ENCODE assay signal across 11 mouse cellular contexts in the genomic region with DNA sequence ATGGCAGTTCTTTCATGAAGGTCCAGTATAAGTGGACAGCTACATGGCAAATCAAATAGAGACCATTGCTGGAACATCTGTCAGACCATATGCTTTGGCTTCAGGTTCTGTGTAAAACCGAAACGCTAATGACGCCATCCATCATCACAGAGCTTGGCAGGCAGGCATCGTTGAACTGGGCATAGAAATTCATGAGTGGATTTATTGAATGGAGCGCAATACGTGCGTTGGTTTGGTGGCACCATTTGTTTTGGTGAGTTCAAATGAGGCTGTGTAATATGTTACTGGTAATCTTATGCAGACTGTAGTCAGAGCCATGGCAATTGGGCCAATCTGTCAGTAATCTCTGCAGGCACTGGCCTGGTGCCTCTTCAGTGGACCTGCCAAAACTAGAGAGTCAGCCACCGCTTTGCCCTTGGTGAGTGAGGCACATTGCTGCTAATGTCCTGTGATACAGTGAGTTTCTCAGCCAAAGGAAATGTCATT.
DNase-seq lines count a peak whose midpoint lies in the region; ATAC-seq lines count a peak whose summit lies in the region.
"Had no signal": no experiment of that assay in that cellular context is flagged by ENCODE, and none has a peak within 500 bp of the region (broad histone marks: within the 10 kb centered on the region; RNA-seq: fewer than 3 reads in every experiment).

No protein-coding gene starts in this region.

- DNase-seq in heart, adult 11 months: peak; percentile 95
- peak; percentile 64 for DNase-seq in adipocyte (ENCODE audit: low spot score)
- peak; percentile 60 for DNase-seq in cerebellum, adult 8-10 months
- peak; percentile 32 to 65 for DNase-seq in heart, postnatal 14 days
- DNase-seq in urinary bladder, postnatal 25 days (ENCODE audit: low spot score): no peak
- no peak for DNase-seq in retina, embryonic 14.5 days (ENCODE audit: low spot score)
- DNase-seq: lung, adult 18-20 months had no signal

- H3K27me3 ChIP-seq in heart, embryonic 12.5 days (replicated peaks): no peaks in the 10 kb centered on the region
- H3K27me3 ChIP-seq: embryonic facial prominence, embryonic 12.5 days; heart, embryonic 15.5 days had no signal

- H3K4me3 ChIP-seq in heart, embryonic 12.5 days: no peak overlapping the region
- H3K4me3 ChIP-seq: embryonic facial prominence, embryonic 12.5 days; heart, embryonic 15.5 days had no signal

- no peaks in the 10 kb centered on the region for H3K9me3 ChIP-seq in heart, embryonic 12.5 days (replicated peaks)
- H3K9me3 ChIP-seq: embryonic facial prominence, embryonic 12.5 days; heart, embryonic 15.5 days had no signal

- H3K36me3 ChIP-seq in heart, embryonic 12.5 days: 0 out of 2 replicates have a peak, but pooled peaks cover 2% of the 10 kb centered on the region
- H3K36me3 ChIP-seq: embryonic facial prominence, embryonic 12.5 days; heart, embryonic 15.5 days had no signal

- 87% methylated on average over 8 of the region's 8 CpGs for WGBS in heart, embryonic 12.5 days

- H3K4me2 ChIP-seq in heart, embryonic 12.5 days: no peak overlapping the region
- H3K4me2 ChIP-seq: embryonic facial prominence, embryonic 12.5 days; heart, embryonic 15.5 days had no signal

- intact Hi-C loops in heart, postnatal 14 days (cut with DNase I): no loop called here

- H3K27ac ChIP-seq in heart, embryonic 12.5 days (ENCODE audit: poor library complexity, severe bottlenecking): no peak overlapping the region
- H3K27ac ChIP-seq: embryonic facial prominence, embryonic 12.5 days; heart, embryonic 15.5 days had no signal

- H3K9ac ChIP-seq in heart, embryonic 12.5 days: no peak overlapping the region
- H3K9ac ChIP-seq: embryonic facial prominence, embryonic 12.5 days; heart, embryonic 15.5 days had no signal

- H3K4me1 ChIP-seq in heart, embryonic 12.5 days (replicated peaks): peaks cover 4% of the 10 kb centered on the region
- H3K4me1 ChIP-seq: embryonic facial prominence, embryonic 12.5 days had no signal

- no peak for ATAC-seq in heart, embryonic 12.5 days (ENCODE audit: insufficient number of reproducible peaks, low FRiP score)
- no peak for ATAC-seq in megakaryocyte progenitor cell, adult 5-6 weeks (replicated peaks; ENCODE audit: poor library complexity)

Comparison
In these comparisons a context has a peak if more than half of its experiments do, and no peak if none do; other contexts are left out.
1. DNase-seq: peak in heart, adult 11 months (single experiment), adipocyte (single experiment), cerebellum, adult 8-10 months (single experiment) and heart, postnatal 14 days (2 of 2); none in urinary bladder, postnatal 25 days (single experiment) and retina, embryonic 14.5 days (single experiment).